21 mouse cellular contexts compared by ENCODE assay signal in the genomic region with DNA sequence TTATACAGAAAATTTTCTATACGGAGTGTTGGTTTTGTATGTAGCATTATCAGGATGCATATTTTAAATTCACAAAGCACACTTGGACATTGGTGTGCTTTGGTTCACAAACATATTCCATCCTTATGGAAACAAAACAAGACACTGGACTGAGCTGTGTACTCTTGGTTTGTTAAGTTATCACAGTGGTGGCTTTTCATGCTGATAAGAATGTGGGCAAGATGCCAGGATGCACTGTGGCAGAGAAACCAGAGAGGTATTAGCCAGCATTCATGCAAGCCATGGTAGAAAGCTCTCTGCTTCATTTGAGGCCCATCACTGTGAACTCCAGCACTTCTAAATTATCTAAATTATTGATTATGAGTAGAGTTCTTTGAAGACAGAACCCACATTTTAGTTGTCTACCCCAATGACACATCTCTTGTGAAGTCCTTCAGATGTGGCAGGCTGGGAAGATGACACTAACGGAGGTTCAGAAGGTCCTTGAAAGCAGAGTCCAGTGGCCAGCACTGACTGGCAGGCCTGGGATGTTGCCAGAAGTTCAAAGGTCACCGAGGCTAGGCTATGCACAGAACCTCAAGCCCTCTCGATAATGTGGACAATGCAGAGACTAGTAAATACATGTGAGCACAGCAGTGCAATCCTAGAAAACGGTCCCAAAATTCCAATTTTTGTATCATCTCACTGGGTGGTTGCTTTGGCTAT.
DNase-seq lines count a peak whose midpoint lies in the region; ATAC-seq and TF ChIP-seq lines count a peak whose summit lies in the region.
"Had no signal": no experiment of that assay in that cellular context is flagged by ENCODE, and none has a peak within 500 bp of the region (broad histone marks: within the 10 kb centered on the region; RNA-seq: fewer than 3 reads in every experiment).

No protein-coding gene starts in this region.

- no peak overlapping the region for H3K4me3 ChIP-seq in midbrain, postnatal 0 days (ENCODE audit: low read depth, low read length)
- H3K4me3 ChIP-seq in midbrain, embryonic 16.5 days (ENCODE audit: low read depth, low read length): no peak overlapping the region
- no peak overlapping the region for H3K4me3 ChIP-seq in intestine, postnatal 0 days (ENCODE audit: low read depth, low read length)
- H3K4me3 ChIP-seq: forebrain, embryonic 13.5 days; hindbrain, embryonic 10.5 days; layer of hippocampus, adult 2 months; limb, embryonic 15.5 days; midbrain, embryonic 15.5 days had no signal

- no peaks in the 10 kb centered on the region for H3K4me1 ChIP-seq in midbrain, postnatal 0 days (ENCODE audit: insufficient read depth, low read length)
- no peaks in the 10 kb centered on the region for H3K4me1 ChIP-seq in midbrain, embryonic 16.5 days (ENCODE audit: control insufficient read depth, insufficient read depth, low read length)
- no peaks in the 10 kb centered on the region for H3K4me1 ChIP-seq in intestine, postnatal 0 days (replicated peaks; ENCODE audit: control insufficient read depth, insufficient read depth, low read length)
- H3K4me1 ChIP-seq: forebrain, embryonic 13.5 days; limb, embryonic 15.5 days; midbrain, embryonic 15.5 days had no signal

- no peak overlapping the region for H3K9ac ChIP-seq in midbrain, postnatal 0 days (replicated peaks; ENCODE audit: low read length, poor library complexity, severe bottlenecking)
- H3K9ac ChIP-seq in midbrain, embryonic 16.5 days (ENCODE audit: low read depth, low read length): no peak overlapping the region
- H3K9ac ChIP-seq in intestine, postnatal 0 days (ENCODE audit: low read depth, low read length): no peak overlapping the region
- H3K9ac ChIP-seq: forebrain, embryonic 13.5 days; limb, embryonic 15.5 days; midbrain, embryonic 15.5 days had no signal

- 88% methylated on average over 5 of the region's 5 CpGs for WGBS in midbrain, postnatal 0 days
- WGBS in midbrain, embryonic 16.5 days: 87% methylated on average over 5 of the region's 5 CpGs
- 84% methylated on average over 5 of the region's 5 CpGs for WGBS in intestine, postnatal 0 days

- DNase-seq in kidney, adult 18-20 months: peak; percentile 13
- DNase-seq in kidney, postnatal 14 days: no peak
- peak; percentile 5 for DNase-seq in midbrain, postnatal 0 days (ENCODE audit: low spot score)
- DNase-seq in adrenal gland, adult 18-20 months (ENCODE audit: low spot score in 2 of 2): peak; percentile 41 to 45
- DNase-seq in adrenal gland, postnatal 25 days: peak; percentile 55
- DNase-seq: cerebellum, adult 2 months; gastrocnemius, postnatal 10 days; layer of hippocampus, postnatal 36 days; lung, adult 2 months; lung, postnatal 36 days; retina, postnatal 1 day; thymus, postnatal 25 days had no signal

- no peak overlapping the region for H3K4me2 ChIP-seq in midbrain, postnatal 0 days (ENCODE audit: low read depth, low read length, poor library complexity, severe bottlenecking)
- H3K4me2 ChIP-seq in midbrain, embryonic 16.5 days (ENCODE audit: low read length): no peak overlapping the region
- no peak overlapping the region for H3K4me2 ChIP-seq in intestine, postnatal 0 days (replicated peaks; ENCODE audit: low read depth)
- H3K4me2 ChIP-seq: forebrain, embryonic 13.5 days; limb, embryonic 15.5 days; midbrain, embryonic 15.5 days had no signal

- H3K9me3 ChIP-seq in midbrain, postnatal 0 days (ENCODE audit: low read length): no peaks in the 10 kb centered on the region
- no peaks in the 10 kb centered on the region for H3K9me3 ChIP-seq in midbrain, embryonic 16.5 days (replicated peaks; ENCODE audit: control insufficient read depth, low read length, poor library complexity, severe bottlenecking)
- no peaks in the 10 kb centered on the region for H3K9me3 ChIP-seq in intestine, postnatal 0 days (ENCODE audit: control insufficient read depth)
- H3K9me3 ChIP-seq: forebrain, embryonic 13.5 days; hindbrain, embryonic 10.5 days; limb, embryonic 15.5 days; midbrain, embryonic 15.5 days had no signal

- no peaks in the 10 kb centered on the region for H3K36me3 ChIP-seq in midbrain, postnatal 0 days (ENCODE audit: insufficient read depth, low read length)
- no peaks in the 10 kb centered on the region for H3K36me3 ChIP-seq in midbrain, embryonic 16.5 days (ENCODE audit: control insufficient read depth, insufficient read depth, low read length)
- H3K36me3 ChIP-seq in intestine, postnatal 0 days (ENCODE audit: control insufficient read depth, insufficient read depth): no peaks in the 10 kb centered on the region
- H3K36me3 ChIP-seq: hindbrain, embryonic 10.5 days; limb, embryonic 15.5 days; midbrain, embryonic 15.5 days had no signal

- no peaks in the 10 kb centered on the region for H3K27me3 ChIP-seq in midbrain, postnatal 0 days (ENCODE audit: insufficient read depth, low read length)
- H3K27me3 ChIP-seq in midbrain, embryonic 16.5 days (ENCODE audit: control insufficient read depth, insufficient read depth, low read depth, low read length): no peaks in the 10 kb centered on the region
- H3K27me3 ChIP-seq in intestine, postnatal 0 days (replicated peaks; ENCODE audit: control insufficient read depth, insufficient read depth, low read length): no peaks in the 10 kb centered on the region
- H3K27me3 ChIP-seq: forebrain, embryonic 13.5 days; limb, embryonic 15.5 days; midbrain, embryonic 15.5 days had no signal

- no peak overlapping the region for H3K27ac ChIP-seq in midbrain, postnatal 0 days (ENCODE audit: low read depth, low read length)
- no peak overlapping the region for H3K27ac ChIP-seq in midbrain, embryonic 16.5 days (ENCODE audit: low read length)
- no peak overlapping the region for H3K27ac ChIP-seq in intestine, postnatal 0 days (ENCODE audit: low read depth, low read length)
- H3K27ac ChIP-seq: forebrain, embryonic 13.5 days; hindbrain, embryonic 10.5 days; hindbrain, postnatal 0 days; layer of hippocampus, adult 2 months; limb, embryonic 15.5 days; midbrain, embryonic 15.5 days had no signal

- ATAC-seq in midbrain, postnatal 0 days (ENCODE audit: low FRiP score): no peak
- no peak for ATAC-seq in midbrain, embryonic 16.5 days
- ATAC-seq in intestine, postnatal 0 days: no peak
- ATAC-seq: CD4-positive, CD25-positive, alpha-beta regulatory T cell, adult 4 months; forebrain, embryonic 13.5 days; hindbrain, postnatal 0 days; midbrain, embryonic 15.5 days had no signal

- no peak for TF ChIP-seq CTCF in midbrain, postnatal 0 days (IDR thresholded peaks at IDR 0.05)
- TF ChIP-seq CTCF in intestine, postnatal 0 days (IDR thresholded peaks at IDR 0.05; ENCODE audit: low read depth): no peak
